Mouse (Mus musculus) hindbrain, postnatal 0 days (tissue): Measurements from ENCODE around the gene Ndufc1. TPM values are rescaled to one million over a fixed set of nuclear protein-coding genes. Genes with fewer than 3 reads are reported as not detected.
A peak's percentile ranks its signal among the peaks of the same experiment; 100 is the strongest.
"Not testable (repeated sequence)": the region's sequence is repeated elsewhere in the genome, so short reads cannot be mapped to it uniquely, and the experiment has no call there.

Experiments
- ATAC-seq: fragments of 200-750 bp; cut with Nextera tagmentation; 2 replicates; pipeline ENCODE4 v1.8.0; 2017; ENCODE audit warnings: mild to moderate bottlenecking, moderate TSS enrichment, moderate library complexity
- DNase-seq: peaks from one replicate; pipeline ENCODE4 v3.0.0-alpha.2; 2015; ENCODE audit warnings: low spot score
- H3K27ac ChIP-seq: fragments of 300-500 bp; sonication (generic); 2 replicates; pipeline ENCODE4 v1.5.1; 2014; ENCODE audit warnings: mild to moderate bottlenecking
- H3K27me3 ChIP-seq: fragments of 300-500 bp; sonication (generic); 2 replicates; pipeline ENCODE4 v1.6.1; 2014; ENCODE audit warnings: low read length, mixed read lengths; ENCODE audit not compliant: insufficient read depth
- H3K36me3 ChIP-seq: fragments of 300-500 bp; sonication (generic); 2 replicates; pipeline ENCODE4 v1.6.1; 2014; ENCODE audit warnings: low read length, mixed read lengths; ENCODE audit not compliant: insufficient read depth
- H3K4me1 ChIP-seq: fragments of 300-500 bp; sonication (generic); 2 replicates; pipeline ENCODE4 v1.6.1; 2014; ENCODE audit warnings: antibody characterized with exemption, low read length, mixed read lengths; ENCODE audit not compliant: insufficient read depth
- H3K4me2 ChIP-seq: fragments of 300-500 bp; sonication (generic); 2 replicates; pipeline ENCODE4 v1.6.1; 2014; ENCODE audit warnings: low read depth, mild to moderate bottlenecking, low read length, moderate library complexity, mixed read lengths
- H3K4me3 ChIP-seq: fragments of 300-500 bp; sonication (generic); 2 replicates; pipeline ENCODE4 v1.5.1; 2014; ENCODE audit warnings: low read length
- H3K9ac ChIP-seq: fragments of 300-500 bp; sonication (generic); replicated peaks from 2 replicates; pipeline ENCODE4 v1.6.1; 2014; ENCODE audit warnings: mild to moderate bottlenecking, low read length, moderate library complexity, mixed read lengths
- H3K9me3 ChIP-seq: fragments of 300-500 bp; sonication (generic); 2 replicates; pipeline ENCODE4 v1.6.1; 2016; ENCODE audit warnings: low read length, mixed read lengths
- CTCF ChIP-seq: IDR thresholded peaks from 2 replicates; pipeline ENCODE4 v1.5.1; 2016; ENCODE audit warnings: antibody characterized with exemption, control low read depth, low read depth
- WGBS: fragments of 180-500 bp; shearing (Covaris S2); extraction: QIAGEN DNeasy Blood & Tissue Kit; methylation state at CpG from one replicate; pipeline ENCODE4 v1.1.7; 2014; 5-methylcytosine and 5-hydroxymethylcytosine counted together
- polyA plus RNA-seq: library from polyadenylated mRNA; unstranded; fragments of >200 nt; fragmentation: Nextera tagmentation; extraction: Ambion mirVana; gene quantifications from 2 replicates; pipeline ENCODE4 v1.2.1, GENCODE M21; 2015
- total RNA-seq: library from RNA; depleted of rRNA; stranded (reverse); fragments of >200 nt; gene quantifications from 2 replicates; pipeline ENCODE4 v1.2.3, GENCODE M21; 2014; rRNA removed

Gene Ndufc1
- total RNA-seq (33.4 and 35.0 TPM in 2 replicates), polyA plus RNA-seq (1,023 and 1,091 TPM in 2 replicates)

DNA sequence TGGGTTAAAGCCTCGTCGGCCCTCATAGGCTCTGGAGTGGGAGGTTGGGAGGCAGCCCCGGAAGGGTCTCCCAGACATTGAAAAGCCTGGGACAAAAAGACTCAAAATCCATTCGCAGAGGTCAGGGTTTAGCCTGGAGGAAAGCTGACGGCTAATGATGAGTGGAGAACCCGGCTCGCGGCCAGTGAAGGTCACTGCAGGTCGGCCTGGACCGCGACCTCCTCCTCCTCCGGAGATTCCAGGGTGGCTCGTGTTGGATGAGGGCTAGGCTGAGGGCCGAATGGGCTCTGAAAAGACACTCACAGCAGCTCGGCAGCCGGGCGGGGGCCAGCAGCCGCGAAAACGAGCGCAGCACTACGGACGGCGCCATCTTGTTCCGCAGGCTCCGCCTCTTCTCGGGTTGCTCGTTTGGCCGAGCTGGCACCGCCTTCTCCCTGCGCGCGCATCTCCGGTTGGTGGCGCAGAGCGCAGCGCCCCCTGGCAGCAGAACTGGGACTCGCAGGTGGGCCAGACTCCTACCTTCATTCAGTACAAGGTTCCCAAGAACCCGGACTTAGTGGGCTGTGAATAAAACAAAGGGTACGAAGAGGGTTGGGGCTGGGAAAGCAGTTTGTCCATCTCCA is at the start of gene Ndufc1:
Gene Ndufc1 (minus strand): TSS at position 428 of the 623 bp plus-strand sequence.
- WGBS: under 1% methylated on average over 38 of the region's 40 CpGs
- peak within 1 kb of the TSS; percentile 88 for H3K4me2 ChIP-seq
- H3K9ac ChIP-seq: peak within 1 kb of the TSS; percentile 86
- ATAC-seq (peak; percentile 93), DNase-seq (peak; percentile 97)
- no peaks in the 10 kb centered on the region for H3K27me3 ChIP-seq
- peaks cover 4% of the 10 kb centered on the region; the same call in 1 of the 2 replicates for H3K36me3 ChIP-seq
- H3K27ac ChIP-seq: peak within 1 kb of the TSS; percentile 97
- TF ChIP-seq CTCF: peak; percentile 97
- H3K4me1 ChIP-seq: no peaks in the 10 kb centered on the region
- H3K9me3 ChIP-seq: no peaks in the 10 kb centered on the region
- H3K4me3 ChIP-seq: peak within 1 kb of the TSS; percentile 89

GRCm38 (mm10) chr3:51434871-51435595 is 26.2 kb upstream of the Ndufc1 start:
- Histone ChIP-seq H3K4me2 (no peak overlapping the region), H3K4me3 (no peak overlapping the region), H3K27me3 (no peaks in the 10 kb centered on the region), H3K9ac (no peak overlapping the region), H3K9me3 (no peaks in the 10 kb centered on the region), H3K36me3 (no peaks in the 10 kb centered on the region), H3K27ac (no peak overlapping the region), H3K4me1 (no peaks in the 10 kb centered on the region)
- ATAC-seq: no peak
- no peak for DNase-seq
- no peak for TF ChIP-seq CTCF
- WGBS: 69% methylated on average over 3 of the region's 3 CpGs

DNA sequence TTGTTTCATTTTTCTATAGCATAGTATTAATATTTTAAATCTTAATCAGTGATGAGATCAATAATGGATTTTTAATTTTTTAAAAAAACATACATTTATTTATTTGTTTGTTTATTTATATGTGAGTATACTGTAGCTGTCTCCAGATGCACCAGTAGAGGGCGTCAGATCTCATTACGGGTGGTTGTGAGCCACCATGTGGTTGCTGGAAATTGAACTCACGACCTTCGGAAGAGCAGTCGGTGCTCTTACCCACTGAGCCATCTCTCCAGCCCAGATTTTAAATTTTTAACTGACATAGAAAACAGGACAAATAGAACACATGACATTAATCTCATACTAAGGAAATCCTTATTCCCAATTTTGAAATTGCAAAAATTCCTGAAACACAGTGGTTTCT is 25.6 kb upstream of the Ndufc1 start:
- H3K9ac ChIP-seq, H3K9me3 ChIP-seq, H3K27ac ChIP-seq, H3K27me3 ChIP-seq, H3K36me3 ChIP-seq, ATAC-seq, H3K4me3 ChIP-seq, H3K4me1 ChIP-seq, DNase-seq, H3K4me2 ChIP-seq: not testable (repeated sequence)
- 88% methylated on average over 5 of the region's 5 CpGs for WGBS

- no peak for ATAC-seq
- Histone ChIP-seq H3K9ac (no peak overlapping the region), H3K4me2 (no peak overlapping the region)
Measured at GRCm38 (mm10) chr3:51425394-51425793, 16.6 kb upstream of the Ndufc1 start.

DNA sequence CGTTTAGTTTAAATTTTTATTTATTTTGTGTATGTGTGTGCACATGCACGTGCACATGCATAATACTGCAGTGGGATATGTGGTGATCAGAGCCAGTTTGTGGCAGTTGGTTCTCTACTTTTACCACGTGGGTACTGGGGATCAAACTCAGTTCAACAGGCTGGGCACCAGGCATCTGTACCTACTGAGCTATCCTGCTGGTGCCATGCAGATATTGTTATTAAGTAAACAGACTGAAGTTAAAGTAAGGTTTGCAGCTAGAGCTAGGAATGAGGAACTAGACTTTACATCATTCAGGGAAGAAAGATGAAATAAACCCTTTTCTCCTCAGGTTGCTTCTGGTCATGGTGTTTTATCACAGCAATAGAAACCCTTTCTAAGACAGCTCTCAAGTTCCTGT is 13.1 kb upstream of the Ndufc1 start:
- no peak for TF ChIP-seq CTCF
- WGBS: 89% methylated on average over 3 of the region's 3 CpGs
- no peak overlapping the region for H3K27ac ChIP-seq

More at GRCm38 (mm10) chr3:51425394-51425793, 16.6 kb upstream of the Ndufc1 start:
- Histone ChIP-seq H3K4me1 (no peaks in the 10 kb centered on the region), H3K27ac (no peak overlapping the region), H3K36me3 (no peaks in the 10 kb centered on the region), H3K27me3 (no peaks in the 10 kb centered on the region), H3K9me3 (no peaks in the 10 kb centered on the region), H3K4me3 (no peak overlapping the region)
- no peak for TF ChIP-seq CTCF
- no peak for DNase-seq

DNA sequence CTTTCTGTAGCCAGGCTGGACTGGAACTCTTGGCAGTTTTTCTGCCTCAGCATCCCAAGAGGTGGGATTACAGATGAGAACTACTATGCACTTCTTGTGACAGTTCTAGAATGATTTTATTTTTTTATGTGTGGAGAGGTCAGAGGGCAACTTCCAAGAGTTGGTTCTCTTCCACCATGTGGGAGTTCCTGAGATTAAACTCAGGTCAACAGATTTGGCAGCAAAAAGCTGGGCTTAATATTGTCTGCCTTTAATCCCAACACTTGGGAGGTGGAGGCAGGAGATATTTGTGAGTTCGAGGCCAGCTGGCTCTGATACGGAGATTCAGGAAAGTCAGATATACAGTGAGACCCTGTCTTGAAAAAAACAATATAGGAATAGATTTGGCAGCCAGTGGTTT is 9.2 kb upstream of the Ndufc1 start:
- Histone ChIP-seq H3K27me3 (no peaks in the 10 kb centered on the region), H3K9ac (no peak overlapping the region), H3K4me1 (0 out of 2 replicates have a peak, but pooled peaks cover 7% of the 10 kb centered on the region), H3K36me3 (no peaks in the 10 kb centered on the region), H3K9me3 (no peaks in the 10 kb centered on the region), H3K4me3 (no peak overlapping the region), H3K27ac (no peak overlapping the region), H3K4me2 (peak overlapping the region; percentile 65)
- TF ChIP-seq CTCF: no peak
- DNase-seq (no peak), ATAC-seq (no peak)
- WGBS: 61% methylated on average over 2 of the region's 2 CpGs

More for the DNA sequence above, 13.1 kb upstream of the Ndufc1 start:
- H3K36me3 ChIP-seq: no peaks in the 10 kb centered on the region
- no peak for ATAC-seq
- no peak overlapping the region for H3K4me3 ChIP-seq
- no peak for DNase-seq
- H3K27me3 ChIP-seq: no peaks in the 10 kb centered on the region
- no peaks in the 10 kb centered on the region for H3K9me3 ChIP-seq
- H3K4me2 ChIP-seq: no peak overlapping the region
- H3K4me1 ChIP-seq: 0 out of 2 replicates have a peak, but pooled peaks cover 3% of the 10 kb centered on the region
- no peak overlapping the region for H3K9ac ChIP-seq

DNA sequence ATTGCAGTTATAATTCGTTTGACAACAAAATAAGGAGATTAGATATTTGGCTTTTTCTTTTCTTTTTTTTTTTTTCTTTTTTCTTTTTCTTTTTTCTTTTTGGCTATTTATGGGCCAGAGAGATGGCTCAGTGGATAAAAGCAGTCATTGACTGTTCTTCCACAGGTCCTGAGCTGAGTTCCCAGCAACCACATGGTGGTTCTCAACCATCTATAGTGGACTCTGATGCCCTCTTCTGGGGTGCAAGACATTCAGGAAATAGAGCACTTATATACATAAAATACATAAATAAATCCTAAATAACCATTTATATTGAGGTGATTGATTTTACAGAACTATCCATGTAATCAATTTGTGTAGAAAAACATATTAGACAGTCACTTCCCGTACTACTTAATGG is 8.7 kb upstream of the Ndufc1 start:
- H3K9me3 ChIP-seq: no peaks in the 10 kb centered on the region
- no peak overlapping the region for H3K27ac ChIP-seq
- H3K36me3 ChIP-seq: no peaks in the 10 kb centered on the region
- no peak overlapping the region for H3K9ac ChIP-seq
- 0 out of 2 replicates have a peak, but pooled peaks cover 7% of the 10 kb centered on the region for H3K4me1 ChIP-seq
- DNase-seq: no peak
- WGBS: 50% methylated on average over 2 of the region's 2 CpGs
- no peak for TF ChIP-seq CTCF
- no peaks in the 10 kb centered on the region for H3K27me3 ChIP-seq
- ATAC-seq: no peak
- peak overlapping the region; percentile 65 for H3K4me2 ChIP-seq
- H3K4me3 ChIP-seq: peak overlapping the region; percentile 97
